Mouse (Mus musculus): Measurements from ENCODE around the gene Gbp3. TPM values are rescaled to one million over a fixed set of nuclear protein-coding genes. Genes with fewer than 3 reads are reported as not detected.
A peak's percentile ranks its signal among the peaks of the same experiment; 100 is the strongest.

Gene Gbp3
- polyA plus RNA-seq, 1 experiment from 2014 or later: 11.3 TPM

DNA sequence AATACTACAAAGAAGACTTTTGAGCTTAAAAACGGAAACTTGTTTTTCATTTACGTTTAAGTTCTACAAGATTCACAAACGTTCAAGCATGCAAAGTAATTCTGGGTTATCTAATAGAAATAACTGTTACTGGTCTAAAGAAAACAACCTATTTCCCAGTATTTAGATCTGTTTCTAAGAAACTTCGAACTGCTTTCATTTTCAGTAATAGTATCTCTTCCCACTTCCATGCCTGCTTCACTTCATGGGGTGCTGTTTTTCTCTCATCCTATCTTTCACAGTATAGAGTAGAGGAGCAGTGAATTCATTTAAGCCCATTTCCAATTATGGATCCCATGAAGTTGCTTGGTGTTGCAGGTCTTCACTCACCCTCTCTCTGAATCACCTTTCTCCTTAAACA, 18.5 kb downstream of the Gbp3 start:
- no peaks in the 10 kb centered on the region for H3K4me1 ChIP-seq (replicated peaks; ENCODE audit: insufficient read depth, low read length)
- TF ChIP-seq CTCF (IDR thresholded peaks at IDR 0.05; ENCODE audit: low read depth): no peak
- H3K36me3 ChIP-seq (ENCODE audit: insufficient read depth, low read length): no peaks in the 10 kb centered on the region
- no peaks in the 10 kb centered on the region for H3K9me3 ChIP-seq (replicated peaks; ENCODE audit: low read length)
- no peaks in the 10 kb centered on the region for H3K27me3 ChIP-seq (ENCODE audit: insufficient read depth, low read length)
- 83% methylated on average over 4 of the region's 4 CpGs for WGBS
- ATAC-seq (replicated peaks; ENCODE audit: low FRiP score, low read depth): no peak
- no peak overlapping the region for H3K27ac ChIP-seq
- no peak overlapping the region for H3K9ac ChIP-seq (ENCODE audit: low read depth, low read length)
- H3K4me2 ChIP-seq (ENCODE audit: low read length): no peak overlapping the region
- no peak overlapping the region for H3K4me3 ChIP-seq (replicated peaks; ENCODE audit: low read depth, low read length)
- DNase-seq (ENCODE audit: low spot score): no peak

DNA sequence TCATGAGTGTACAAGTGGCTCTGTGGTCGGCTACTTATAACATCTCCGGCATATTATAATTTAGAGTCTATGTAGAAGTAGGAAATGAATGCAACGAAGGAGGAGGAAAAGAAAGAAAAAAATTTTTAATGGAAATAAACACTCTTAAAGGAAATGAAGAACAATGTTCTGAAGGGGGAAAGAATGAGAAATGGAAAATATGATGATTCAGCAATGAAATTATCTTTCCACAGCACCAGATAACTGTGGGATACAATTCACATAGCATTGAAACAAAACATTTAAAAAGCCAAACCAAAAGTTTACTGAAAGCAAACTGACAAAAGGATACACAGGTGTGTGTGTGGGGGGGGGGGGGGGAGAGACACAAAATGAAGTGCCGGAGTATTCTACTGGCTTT, 23.2 kb downstream of the Gbp3 start:
- no peak overlapping the region for H3K4me2 ChIP-seq (ENCODE audit: low read length)
- WGBS: 90% methylated on average over 4 of the region's 4 CpGs
- H3K4me3 ChIP-seq (replicated peaks; ENCODE audit: low read depth, low read length): no peak overlapping the region
- TF ChIP-seq CTCF (IDR thresholded peaks at IDR 0.05; ENCODE audit: low read depth): no peak
- H3K36me3 ChIP-seq (ENCODE audit: insufficient read depth, low read length): no peaks in the 10 kb centered on the region
- H3K4me1 ChIP-seq (replicated peaks; ENCODE audit: insufficient read depth, low read length): no peaks in the 10 kb centered on the region
- H3K27ac ChIP-seq: no peak overlapping the region
- no peaks in the 10 kb centered on the region for H3K9me3 ChIP-seq (replicated peaks; ENCODE audit: low read length)
- no peaks in the 10 kb centered on the region for H3K27me3 ChIP-seq (ENCODE audit: insufficient read depth, low read length)
- H3K9ac ChIP-seq (ENCODE audit: low read depth, low read length): no peak overlapping the region
- ATAC-seq (replicated peaks; ENCODE audit: low FRiP score, low read depth) (no peak), DNase-seq (ENCODE audit: low spot score) (no peak)

- ATAC-seq (replicated peaks; ENCODE audit: low FRiP score, low read depth) (no peak), DNase-seq (ENCODE audit: low spot score) (peak; percentile 5)
- TF ChIP-seq CTCF (IDR thresholded peaks at IDR 0.05; ENCODE audit: low read depth): no peak
- Histone ChIP-seq H3K4me3 (replicated peaks; ENCODE audit: low read depth, low read length) (no peak overlapping the region), H3K27ac (no peak overlapping the region), H3K9me3 (replicated peaks; ENCODE audit: low read length) (no peaks in the 10 kb centered on the region), H3K36me3 (ENCODE audit: insufficient read depth, low read length) (no peaks in the 10 kb centered on the region), H3K4me2 (ENCODE audit: low read length) (no peak overlapping the region), H3K27me3 (ENCODE audit: insufficient read depth, low read length) (no peaks in the 10 kb centered on the region), H3K9ac (ENCODE audit: low read depth, low read length) (no peak overlapping the region), H3K4me1 (replicated peaks; ENCODE audit: insufficient read depth, low read length) (no peaks in the 10 kb centered on the region)
Observed at GRCm38 (mm10) chr3:142587386-142587785, 27.6 kb downstream of the Gbp3 start.

- Histone ChIP-seq H3K4me3 (replicated peaks; ENCODE audit: low read depth, low read length) (no peak overlapping the region), H3K27ac (no peak overlapping the region), H3K27me3 (ENCODE audit: insufficient read depth, low read length) (no peaks in the 10 kb centered on the region), H3K9ac (ENCODE audit: low read depth, low read length) (no peak overlapping the region), H3K4me1 (replicated peaks; ENCODE audit: insufficient read depth, low read length) (no peaks in the 10 kb centered on the region), H3K4me2 (ENCODE audit: low read length) (no peak overlapping the region), H3K9me3 (replicated peaks; ENCODE audit: low read length) (no peaks in the 10 kb centered on the region), H3K36me3 (ENCODE audit: insufficient read depth, low read length) (no peaks in the 10 kb centered on the region)
- DNase-seq (ENCODE audit: low spot score): no peak
- TF ChIP-seq CTCF (IDR thresholded peaks at IDR 0.05; ENCODE audit: low read depth): no peak
- no peak for ATAC-seq (replicated peaks; ENCODE audit: low FRiP score, low read depth)
- 75% methylated on average over 2 of the region's 2 CpGs for WGBS
Observed at GRCm38 (mm10) chr3:142588888-142589287, 29.1 kb downstream of the Gbp3 start.

DNA sequence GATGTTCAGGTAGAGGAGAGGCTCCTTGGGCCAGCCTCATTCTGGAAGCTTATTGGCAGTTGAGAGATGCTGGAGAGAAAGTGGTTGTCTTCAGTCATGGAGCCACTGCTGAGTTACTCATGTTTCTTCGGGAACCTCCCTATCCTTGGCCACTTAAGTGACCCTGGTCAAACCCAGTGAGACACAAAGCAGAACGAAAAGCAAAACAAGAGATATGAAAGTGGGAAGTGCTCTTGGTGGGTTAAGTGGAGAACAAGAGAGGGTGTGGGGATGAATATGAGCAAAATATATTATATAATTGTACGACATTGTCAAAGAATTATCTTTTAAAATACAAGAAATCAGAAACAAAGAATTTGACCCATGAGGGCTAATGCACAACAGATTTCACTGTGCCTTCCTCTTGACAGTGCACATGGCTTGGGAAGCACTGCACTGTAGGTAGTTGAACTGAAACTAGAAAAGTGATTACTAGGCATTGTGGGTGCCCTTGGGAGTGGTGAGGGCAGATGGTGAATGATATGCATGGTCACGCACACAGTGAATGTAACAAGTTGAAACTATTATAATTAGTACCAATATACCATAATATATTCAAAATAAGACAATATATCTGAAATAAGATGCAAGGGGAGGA, 30.7 kb downstream of the Gbp3 start:
- no peak for DNase-seq (ENCODE audit: low spot score)
- no peak for ATAC-seq (replicated peaks; ENCODE audit: low FRiP score, low read depth)
- no peaks in the 10 kb centered on the region for H3K36me3 ChIP-seq (ENCODE audit: insufficient read depth, low read length)
- whole genome bisulfite sequencing: 78% methylated on average over 4 of the region's 4 CpGs
- no peak overlapping the region for H3K4me2 ChIP-seq (ENCODE audit: low read length)
- no peak for TF ChIP-seq CTCF (IDR thresholded peaks at IDR 0.05; ENCODE audit: low read depth)
- no peak overlapping the region for H3K9ac ChIP-seq (ENCODE audit: low read depth, low read length)
- no peak overlapping the region for H3K4me3 ChIP-seq (replicated peaks; ENCODE audit: low read depth, low read length)
- H3K27ac ChIP-seq: no peak overlapping the region
- no peaks in the 10 kb centered on the region for H3K9me3 ChIP-seq (replicated peaks; ENCODE audit: low read length)
- H3K27me3 ChIP-seq (ENCODE audit: insufficient read depth, low read length): no peaks in the 10 kb centered on the region
- H3K4me1 ChIP-seq (replicated peaks; ENCODE audit: insufficient read depth, low read length): no peaks in the 10 kb centered on the region

DNA sequence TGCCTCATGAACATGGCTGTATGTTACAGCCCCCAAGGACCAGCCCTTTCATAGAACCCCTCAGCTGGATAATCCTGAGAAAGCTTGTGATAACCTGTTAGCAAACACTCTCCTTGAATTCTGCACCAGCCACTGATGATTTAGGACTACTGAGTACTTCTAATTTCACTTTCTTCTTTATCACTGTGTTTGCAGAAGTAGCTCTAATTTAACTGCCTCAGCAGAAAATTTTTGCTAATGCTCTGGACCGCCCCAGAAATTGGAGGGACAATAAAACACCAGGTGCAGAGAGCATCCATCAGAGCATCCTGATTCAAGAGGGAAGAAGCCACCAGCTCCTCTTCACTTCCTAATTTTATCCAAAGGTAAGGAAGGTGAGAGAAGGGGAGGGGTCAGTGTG, 34.7 kb downstream of the Gbp3 start, which contains the start of gene Gbp2b:
Gene Gbp2b, plus strand, starts transcription at position 301 of the 400 bp plus-strand sequence.
- 73% methylated on average over 1 of the region's 1 CpGs for WGBS
- no peak within 1 kb of the TSS for H3K4me3 ChIP-seq (replicated peaks; ENCODE audit: low read depth, low read length)

DNA sequence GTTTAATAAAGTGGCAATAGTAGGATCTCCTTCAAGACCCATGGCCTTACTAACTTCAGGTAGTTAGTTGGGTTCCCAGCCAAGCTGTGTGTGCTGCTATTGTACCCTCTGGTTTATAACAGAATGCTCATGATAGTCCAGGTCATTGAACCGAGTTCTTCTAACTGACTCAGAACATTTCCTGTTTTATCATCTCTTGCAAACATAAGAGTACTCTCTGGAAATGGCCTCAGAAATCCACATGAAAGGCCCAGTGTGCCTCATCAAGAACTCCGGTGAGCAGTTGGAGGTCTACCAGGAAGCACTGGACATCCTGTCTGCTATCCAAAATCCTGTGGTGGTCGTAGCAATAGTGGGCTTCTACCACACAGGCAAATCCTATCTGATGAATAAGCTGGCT, 38.1 kb downstream of the Gbp3 start:
- ATAC-seq (replicated peaks; ENCODE audit: low FRiP score, low read depth): no peak
- H3K4me1 ChIP-seq (replicated peaks; ENCODE audit: insufficient read depth, low read length): no peaks in the 10 kb centered on the region
- no peaks in the 10 kb centered on the region for H3K27me3 ChIP-seq (ENCODE audit: insufficient read depth, low read length)
- H3K9me3 ChIP-seq (replicated peaks; ENCODE audit: low read length): no peaks in the 10 kb centered on the region
- no peaks in the 10 kb centered on the region for H3K36me3 ChIP-seq (ENCODE audit: insufficient read depth, low read length)
- DNase-seq (ENCODE audit: low spot score): no peak
- H3K9ac ChIP-seq (ENCODE audit: low read depth, low read length): no peak overlapping the region
- no peak overlapping the region for H3K27ac ChIP-seq
- H3K4me3 ChIP-seq (replicated peaks; ENCODE audit: low read depth, low read length): no peak overlapping the region
- WGBS: 81% methylated on average over 3 of the region's 3 CpGs
- no peak overlapping the region for H3K4me2 ChIP-seq (ENCODE audit: low read length)
- no peak for TF ChIP-seq CTCF (IDR thresholded peaks at IDR 0.05; ENCODE audit: low read depth)

More for the DNA sequence above, 34.7 kb downstream of the Gbp3 start, which contains the start of gene Gbp2b:
- no peaks in the 10 kb centered on the region for H3K27me3 ChIP-seq (ENCODE audit: insufficient read depth, low read length)
- no peak within 1 kb of the TSS for H3K4me2 ChIP-seq (ENCODE audit: low read length)
- no peak for TF ChIP-seq CTCF (IDR thresholded peaks at IDR 0.05; ENCODE audit: low read depth)
- no peak for ATAC-seq (replicated peaks; ENCODE audit: low FRiP score, low read depth)
- H3K4me1 ChIP-seq (replicated peaks; ENCODE audit: insufficient read depth, low read length): no peaks in the 10 kb centered on the region
- no peak within 1 kb of the TSS for H3K9ac ChIP-seq (ENCODE audit: low read depth, low read length)
- H3K9me3 ChIP-seq (replicated peaks; ENCODE audit: low read length): no peaks in the 10 kb centered on the region
- no peak within 1 kb of the TSS for H3K27ac ChIP-seq
- no peaks in the 10 kb centered on the region for H3K36me3 ChIP-seq (ENCODE audit: insufficient read depth, low read length)
- no peak for DNase-seq (ENCODE audit: low spot score)

All from kidney, postnatal 0 days (tissue).